Mouse (Mus musculus): ENCODE measurements at regions not wholly inside any gene's neighbourhood (a gene's known extent, or its start where the extent isn't known, plus 50 kb on each side); places are given as distances from the start of the nearest gene placed in this dataset.

DNA sequence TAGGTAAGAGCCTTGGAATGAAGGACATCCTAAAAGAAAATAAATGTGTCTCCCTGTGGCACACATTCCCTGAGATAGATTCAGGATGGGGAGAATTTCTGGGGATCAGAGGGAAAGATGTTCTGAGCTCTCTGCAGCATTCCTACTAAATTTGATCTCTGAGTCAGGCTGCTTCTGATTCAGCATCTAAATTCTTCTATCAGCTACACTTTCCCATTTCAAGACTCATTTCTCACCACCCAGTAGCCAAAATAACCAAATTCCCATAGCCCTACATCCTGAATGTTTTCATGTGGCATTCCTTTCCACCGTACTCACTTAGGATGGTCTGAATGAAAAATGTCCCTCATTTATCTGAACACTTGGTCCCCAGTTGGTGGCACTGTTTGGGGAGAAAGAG, 223.2 kb upstream of the Actbl2 start:
- no peak for DNase-seq

DNA sequence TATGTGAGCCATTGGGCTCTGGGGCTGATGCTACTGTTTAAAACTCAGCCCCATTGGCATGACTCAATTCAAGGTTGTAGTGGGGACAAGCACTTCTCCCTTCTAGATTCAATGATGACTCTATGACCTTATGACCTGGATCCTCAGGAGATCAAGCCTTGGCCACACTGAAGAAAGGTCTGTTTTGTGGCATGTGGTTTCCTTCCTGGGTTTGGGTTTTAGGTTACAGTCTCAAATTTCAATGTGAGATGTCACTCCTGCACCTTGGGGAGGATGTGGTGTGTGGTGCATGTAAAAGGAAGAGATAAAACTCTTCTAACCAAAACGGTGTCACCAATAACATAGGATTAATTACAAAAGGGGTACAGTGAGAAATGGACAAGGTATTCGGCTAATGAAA, 211.2 kb upstream of the Actbl2 start:
- DNase-seq, result no peak

DNA sequence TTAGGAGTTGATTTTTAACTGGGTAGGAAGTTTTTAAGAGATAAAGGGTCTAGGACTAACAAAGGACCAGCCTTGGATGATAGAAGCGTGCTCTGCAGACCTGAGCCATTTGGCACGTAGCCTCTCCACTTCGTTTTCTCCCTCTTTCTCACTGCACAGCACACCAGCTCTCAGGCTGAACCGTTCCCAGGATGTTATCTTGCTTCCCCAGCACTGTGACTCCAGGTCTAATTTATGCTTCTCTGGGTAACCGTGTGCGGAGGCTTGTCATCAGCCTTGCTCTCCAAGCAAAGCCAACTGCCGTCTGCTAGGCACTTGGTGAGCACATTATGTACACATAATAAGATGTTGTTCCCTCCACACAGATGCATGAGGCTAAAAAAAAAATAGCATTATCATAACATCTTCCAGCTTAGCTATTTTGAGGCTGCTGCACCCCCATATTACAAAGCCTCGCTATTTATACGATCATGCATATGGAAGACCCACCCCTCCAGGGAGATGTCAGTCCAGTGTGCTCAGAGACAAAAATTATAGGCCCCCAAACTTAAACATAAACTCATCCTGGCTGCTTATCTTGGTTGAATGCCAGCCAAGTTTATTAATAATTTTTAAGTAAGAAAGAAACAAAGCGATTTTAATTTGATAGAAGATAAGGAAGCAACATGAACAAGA, 210.3 kb upstream of the Actbl2 start:
- peak; percentile 92 for DNase-seq

DNA sequence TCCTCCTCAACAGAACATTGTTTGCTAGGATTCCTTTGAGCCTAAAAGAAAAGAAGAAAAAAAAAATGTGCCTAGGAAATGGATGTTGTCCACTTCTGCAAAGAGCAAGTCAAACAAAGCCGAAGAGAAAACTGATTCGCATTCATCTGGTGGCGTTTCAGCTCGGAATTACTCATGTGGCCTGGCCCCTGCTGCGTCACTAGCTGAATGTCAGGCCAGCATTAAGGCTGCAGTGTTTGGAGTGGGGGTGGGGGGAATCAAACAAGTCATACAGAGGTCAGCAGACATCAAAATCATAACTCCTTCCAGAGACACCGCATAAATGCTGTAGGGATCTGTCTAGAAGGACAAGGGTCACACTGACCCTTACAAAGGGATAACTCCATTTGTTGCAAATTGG, 204.7 kb upstream of the Actbl2 start:
- peak; percentile 23 for DNase-seq

DNA sequence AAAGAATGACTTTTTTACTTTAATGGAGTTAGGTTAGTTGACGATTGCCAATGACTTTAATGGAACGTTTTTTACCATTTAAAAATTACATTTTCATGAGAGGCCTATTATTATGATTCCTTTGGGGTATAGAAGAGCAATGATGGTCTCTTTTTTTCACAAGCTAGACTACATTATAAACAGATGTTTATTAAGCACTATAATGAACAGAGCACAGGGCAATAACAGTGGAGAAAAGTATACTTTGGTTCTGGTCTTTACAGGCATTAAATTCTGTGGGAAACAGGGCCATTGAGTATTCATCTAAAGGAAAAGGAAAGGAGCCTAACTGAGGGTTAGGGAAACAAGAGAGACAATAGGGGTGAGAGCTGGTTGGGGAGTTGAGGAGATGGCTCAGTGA, 199.0 kb upstream of the Actbl2 start:
- no peak for DNase-seq

DNA sequence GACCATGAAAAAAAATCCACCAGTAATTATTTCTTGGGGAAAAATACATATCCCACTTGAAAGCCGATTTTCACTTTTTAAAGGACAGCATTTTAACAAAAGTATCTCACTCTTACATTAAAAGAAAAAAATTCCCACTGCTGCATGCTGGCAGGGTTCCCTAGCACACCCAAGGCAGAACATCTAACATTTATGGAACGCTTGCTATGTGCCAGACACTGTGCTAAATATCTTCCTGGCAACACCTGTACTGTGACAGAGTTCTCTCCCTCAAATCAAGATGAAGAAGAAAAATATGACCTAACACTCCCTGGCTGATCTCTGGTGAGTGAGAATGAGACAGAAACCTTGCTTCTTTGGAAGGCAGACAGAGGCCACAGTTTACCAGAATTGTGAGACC, 167.1 kb upstream of the Actbl2 start:
- no peak for DNase-seq

DNA sequence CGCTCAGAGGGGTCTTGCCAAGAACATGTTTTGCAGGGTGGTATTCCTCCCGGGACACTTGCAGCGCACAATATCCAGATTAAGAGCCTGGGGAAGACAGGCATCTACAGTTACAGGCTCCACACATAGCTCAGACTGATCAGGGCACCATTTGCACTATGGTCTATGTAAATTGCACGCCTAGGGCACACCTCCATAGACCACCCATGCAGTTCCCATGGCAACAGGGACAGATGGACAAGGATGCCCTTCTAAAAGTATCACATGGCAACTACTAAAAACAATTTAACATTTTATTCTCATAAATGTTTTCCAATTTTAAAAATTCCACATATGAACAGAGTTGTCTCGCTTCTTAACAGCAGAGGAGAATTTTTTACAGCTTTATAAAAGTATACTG, 158.7 kb upstream of the Actbl2 start:
- DNase-seq, result peak; percentile 53

DNA sequence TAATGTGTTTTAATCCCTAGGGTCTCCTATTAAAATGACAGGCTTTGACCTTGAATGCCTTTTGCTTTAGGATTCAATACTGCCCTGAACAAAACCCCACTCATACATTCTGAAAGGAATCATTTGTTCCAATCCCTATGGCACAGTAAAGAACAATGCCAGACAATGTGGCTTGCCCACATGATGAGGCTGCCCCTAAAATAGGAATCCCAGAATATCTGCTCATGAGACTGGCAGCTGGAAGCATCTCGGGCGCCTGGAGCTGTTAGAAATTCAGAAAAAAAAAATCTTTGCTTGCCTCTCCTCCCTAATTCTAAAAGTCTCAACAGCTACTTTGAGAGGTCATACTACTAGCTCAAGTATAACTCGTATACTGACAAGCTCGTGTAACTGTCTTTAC, 157.5 kb upstream of the Actbl2 start:
- peak; percentile 37 for DNase-seq

DNA sequence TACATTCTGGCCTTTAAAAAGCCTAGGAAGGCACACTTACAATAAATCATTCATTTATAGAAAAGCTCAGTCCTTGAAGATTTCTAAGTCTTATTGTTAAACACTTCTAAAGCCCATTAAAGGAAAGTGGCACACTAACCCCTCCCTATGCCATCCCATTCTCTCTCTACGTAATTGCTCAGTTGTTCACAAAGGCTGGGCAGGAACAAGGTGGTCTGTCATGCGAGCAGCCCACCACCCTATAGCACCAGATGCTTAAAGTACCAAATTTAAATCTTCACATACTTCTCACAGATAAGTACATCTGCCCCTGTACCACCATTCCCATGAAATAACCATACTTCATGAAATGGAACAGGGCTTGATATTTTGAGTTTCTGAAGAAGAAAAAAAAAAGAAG, 156.1 kb upstream of the Actbl2 start:
- DNase-seq, result no peak

DNA sequence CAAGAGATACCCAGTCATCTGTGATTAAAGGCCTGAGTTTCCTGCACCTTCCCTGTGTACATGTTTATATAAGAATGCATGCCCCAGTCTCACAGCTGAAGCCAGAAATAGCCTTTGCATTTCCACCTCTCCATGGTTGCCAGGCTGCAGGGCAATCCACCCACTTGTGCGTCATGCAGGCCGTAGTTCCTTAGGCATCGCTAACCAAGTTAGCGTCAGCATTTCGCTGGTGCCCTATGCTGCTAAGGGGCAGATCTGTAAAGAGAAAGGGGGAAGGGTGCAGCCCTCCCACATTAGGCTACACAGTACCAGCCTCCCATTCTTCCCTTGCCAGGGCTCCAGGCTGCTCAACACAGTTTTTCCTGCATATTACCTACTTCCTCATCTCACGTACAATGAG, 155.6 kb upstream of the Actbl2 start:
- DNase-seq, result peak; percentile 42

DNA sequence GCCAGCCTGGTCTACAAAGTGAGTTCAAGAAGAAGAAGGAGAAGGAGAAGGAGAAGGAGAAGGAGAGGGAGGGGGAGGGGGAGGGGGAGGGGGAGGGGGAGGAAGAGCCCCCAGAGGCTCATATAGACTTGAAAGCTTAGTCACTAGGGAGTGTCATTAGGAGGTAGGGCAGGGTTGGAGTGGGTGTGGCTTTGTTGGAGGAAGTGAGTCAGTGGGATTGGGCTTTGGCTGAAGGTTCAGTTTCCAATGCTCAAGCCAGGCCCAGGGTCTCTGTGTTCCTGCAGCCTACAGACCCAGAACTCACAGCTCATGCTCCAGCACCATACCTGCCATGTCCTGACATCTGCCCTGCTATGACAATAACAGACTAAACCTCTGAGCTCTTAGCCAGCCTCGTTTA, 154.4 kb upstream of the Actbl2 start:
- DNase-seq, result no peak

DNA sequence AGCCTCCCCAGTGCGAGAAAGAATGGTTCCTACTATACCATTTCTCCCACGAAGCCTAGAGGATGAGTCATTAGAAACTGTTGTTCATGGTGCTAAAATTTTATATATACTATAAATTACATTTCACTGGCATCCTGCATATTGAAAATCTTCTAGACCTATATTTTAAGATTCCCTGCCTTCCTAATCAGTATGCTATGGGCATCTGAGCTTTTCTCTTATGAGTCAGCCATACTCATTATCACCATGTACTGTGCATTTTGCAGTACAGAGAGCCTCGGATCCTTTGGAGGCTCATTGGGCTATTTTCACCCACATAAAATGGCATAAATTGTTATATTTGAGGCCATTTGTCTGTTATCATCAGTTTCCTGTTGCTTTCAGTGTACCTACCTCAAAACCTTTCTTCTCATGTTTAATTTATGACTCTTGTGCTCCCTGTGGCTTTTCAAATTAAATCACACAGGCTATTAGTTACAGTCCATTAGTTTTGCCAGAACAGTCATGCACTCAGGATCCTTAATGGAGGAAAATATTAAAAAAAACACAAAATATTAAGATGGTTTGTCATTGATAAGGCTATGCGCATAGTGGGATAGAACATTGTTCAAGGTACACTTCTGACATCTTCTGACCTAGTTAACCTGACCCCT, 150.1 kb upstream of the Actbl2 start:
- no peak for DNase-seq

DNA sequence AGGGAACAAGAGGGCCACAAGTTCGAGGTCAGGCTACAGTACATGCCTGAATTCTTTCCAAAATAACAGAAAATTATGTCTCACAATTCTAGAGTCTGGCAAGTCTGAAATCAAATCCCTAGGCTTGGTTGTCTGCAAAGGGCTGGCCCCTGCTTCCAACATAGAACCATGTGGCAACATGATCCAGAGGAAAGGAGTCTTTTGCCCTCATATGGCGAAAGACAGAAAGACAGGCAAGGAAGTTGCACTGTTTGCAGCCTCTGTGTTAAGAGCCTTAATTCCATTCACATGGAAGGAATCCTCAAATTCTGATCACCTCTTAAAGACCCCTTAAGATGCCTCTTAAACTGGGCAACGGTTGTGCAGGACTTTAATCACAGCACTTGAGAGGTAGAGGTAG, 123.7 kb upstream of the Actbl2 start:
- no peak for DNase-seq

DNA sequence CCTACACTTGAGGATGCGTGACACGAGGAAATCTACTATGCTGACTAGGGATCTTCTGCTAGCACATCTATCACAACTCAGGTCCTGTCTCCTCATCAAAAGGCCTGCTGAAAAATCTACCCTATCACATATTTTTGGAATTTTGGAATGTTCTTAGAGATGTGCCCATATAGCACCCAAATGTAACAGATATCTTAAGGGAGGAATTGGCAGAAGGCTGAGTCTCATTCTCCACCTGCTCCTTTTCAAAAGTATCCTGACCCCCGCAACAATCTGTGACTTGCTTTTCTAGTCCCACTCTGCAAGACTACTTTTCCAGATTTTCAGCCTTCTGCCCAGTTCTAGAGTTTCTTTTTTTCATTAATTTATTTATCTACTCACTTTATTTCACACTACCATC, 118.4 kb upstream of the Actbl2 start:
- peak; percentile 51 for DNase-seq

DNA sequence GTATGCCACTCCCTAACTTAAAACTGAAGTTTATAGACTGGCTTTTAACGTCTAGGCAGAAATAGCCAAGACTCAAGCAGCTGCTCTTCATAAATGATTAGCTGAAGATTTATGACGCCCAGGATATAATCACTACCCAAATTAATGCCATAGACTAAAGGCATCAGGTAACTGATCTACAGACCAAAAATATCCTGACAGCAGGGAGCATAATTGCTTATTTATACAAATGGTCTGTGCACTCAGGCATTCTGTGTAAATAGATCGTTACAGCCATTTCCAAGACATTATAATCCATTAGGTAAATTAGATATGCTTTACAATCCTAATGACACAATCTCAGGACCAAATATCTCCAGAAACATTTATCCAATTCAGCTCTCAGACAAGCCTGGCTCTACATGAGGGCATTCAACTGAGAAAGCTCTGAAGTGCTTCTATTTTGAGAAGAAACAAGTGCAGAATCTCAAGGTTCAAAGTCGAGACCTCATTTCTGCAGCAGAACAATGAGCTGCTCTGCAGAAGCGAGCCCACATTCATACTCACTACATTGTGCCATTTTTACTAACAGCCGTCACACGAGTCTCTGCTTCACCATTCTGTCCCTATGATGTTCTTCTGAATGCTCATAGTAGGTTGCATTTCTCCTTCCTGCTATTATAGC, 111.9 kb upstream of the Actbl2 start:
- DNase-seq, result no peak

DNA sequence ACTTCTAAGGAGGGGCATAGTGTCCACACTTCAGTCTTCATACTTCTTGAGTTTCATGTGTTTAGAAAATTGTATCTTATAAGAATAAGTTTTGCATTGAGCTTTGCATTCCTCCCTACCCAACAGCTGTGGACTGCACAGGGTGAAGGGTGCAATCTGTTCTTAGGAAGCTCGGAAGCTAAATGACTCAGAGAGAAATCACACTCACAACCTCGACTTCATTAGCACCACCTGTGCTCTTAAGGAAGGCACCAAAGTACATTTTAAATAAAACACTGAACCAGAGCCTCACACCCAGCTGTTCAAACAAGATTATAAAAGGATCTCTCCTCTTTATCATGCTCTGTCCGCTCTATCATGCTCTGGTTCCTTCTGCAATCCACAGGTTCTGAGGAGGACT, 110.1 kb upstream of the Actbl2 start:
- peak; percentile 28 for DNase-seq

DNA sequence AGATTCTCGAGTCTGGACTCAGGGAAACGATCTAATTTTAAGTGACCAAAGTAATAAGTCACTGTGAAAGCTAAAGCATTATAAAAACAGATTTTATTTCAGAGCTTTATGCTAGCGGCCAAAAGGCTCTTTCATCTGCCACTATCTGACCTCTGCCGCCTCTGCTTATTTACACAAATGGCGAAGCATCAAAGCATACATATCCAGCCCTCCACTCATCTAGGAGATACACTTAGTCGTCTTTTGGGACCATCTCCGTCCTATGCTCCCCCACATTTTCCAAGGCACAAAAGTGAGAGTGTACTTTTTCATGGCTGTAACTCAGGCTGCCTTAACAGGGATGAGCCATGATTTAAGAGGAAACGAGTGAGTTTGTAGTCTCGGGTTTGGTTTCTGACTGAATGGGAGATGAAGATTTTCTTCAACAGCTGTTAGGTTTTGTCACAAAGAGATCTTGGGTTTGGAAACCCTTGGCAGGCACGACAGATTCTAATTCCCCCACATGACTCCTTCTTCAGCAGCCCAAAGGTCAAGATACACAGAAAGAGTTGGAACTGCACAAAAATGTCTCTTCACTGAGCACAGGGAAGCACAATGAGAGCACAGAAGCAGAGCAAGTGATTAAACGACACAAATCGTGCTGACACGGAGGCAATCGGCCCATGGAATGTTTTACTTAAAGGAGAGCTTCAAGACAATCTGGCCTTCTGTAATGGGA, 96.7 kb upstream of the Actbl2 start:
- DNase-seq, result no peak

DNA sequence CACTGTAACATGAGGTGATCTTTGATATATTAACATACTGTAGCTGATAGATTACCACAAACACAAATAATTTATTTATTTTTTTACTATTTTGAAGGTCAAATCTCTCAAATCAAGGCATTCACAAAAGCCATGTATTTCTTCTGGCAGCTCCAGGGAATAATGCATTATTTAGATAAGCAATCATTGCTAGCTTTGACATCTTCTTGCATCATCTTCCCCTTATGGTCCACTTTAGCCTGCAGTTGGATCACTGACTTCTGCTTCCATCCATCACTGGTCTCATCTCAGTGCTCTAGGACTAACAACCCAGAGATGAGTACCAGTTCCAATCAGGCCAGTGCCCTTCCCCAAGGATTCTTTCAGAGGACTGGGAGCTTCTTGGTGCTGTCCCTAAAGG, 95.3 kb upstream of the Actbl2 start:
- DNase-seq, result no peak

DNA sequence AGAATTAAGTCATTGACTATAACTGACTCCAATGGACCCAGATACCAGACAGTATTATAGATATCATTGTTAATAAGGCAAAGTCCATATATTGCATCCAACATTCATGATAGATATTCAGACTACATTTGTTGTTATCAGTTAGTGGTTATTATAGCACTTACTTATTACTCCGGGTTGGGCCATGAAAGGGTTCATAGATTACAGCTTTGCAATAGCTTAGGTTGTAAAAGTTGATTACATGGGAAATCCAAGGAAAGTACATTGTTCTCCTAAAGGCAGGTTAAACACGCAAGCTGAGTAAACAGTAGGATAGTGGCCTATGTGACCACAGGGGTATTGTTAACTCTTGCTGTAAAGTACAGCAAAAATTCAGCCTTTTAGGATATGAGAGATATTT, 89.3 kb upstream of the Actbl2 start:
- DNase-seq, result no peak

DNA sequence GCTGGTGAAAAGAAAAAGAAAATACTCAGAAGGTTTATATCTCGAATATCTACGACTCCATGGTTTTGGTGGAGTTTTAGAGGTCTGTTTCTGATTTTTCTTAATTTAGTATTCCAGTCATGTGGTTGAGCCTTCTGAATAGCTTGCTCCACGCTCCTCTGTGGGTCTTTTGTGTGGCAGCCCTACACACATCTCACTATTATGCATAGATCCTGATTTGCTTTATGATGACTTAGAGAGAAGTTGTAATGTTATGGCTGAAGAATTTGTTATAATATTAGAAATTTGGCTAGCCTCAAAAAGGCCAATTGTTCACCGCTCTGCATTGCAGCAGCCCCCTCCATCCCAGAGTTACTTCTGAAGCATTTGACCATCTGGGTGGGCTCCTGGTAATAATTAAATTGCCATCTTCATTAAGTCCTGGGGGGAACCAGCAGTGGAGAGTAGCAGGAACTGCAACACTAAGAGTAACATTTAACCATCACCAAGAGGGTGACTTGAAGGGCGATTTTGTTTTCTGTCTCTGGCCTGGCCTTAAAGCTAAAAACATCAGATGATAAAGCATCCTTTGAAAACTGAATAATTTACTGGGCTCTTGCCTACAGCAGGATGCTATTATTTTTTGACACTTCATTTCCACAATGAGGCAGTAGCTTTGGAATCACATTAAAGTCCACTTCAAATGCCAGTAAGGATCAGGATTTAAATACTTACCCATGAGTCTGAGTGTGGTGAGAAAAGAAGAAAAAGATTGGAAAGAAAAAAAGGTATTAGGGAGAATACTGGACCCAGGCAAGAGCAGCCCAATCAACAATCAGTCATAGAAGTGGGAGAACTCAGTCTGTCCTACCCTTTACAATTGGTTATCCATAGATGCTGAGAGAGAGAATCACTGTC, 84.3 kb upstream of the Actbl2 start:
- DNase-seq, result no peak

DNA sequence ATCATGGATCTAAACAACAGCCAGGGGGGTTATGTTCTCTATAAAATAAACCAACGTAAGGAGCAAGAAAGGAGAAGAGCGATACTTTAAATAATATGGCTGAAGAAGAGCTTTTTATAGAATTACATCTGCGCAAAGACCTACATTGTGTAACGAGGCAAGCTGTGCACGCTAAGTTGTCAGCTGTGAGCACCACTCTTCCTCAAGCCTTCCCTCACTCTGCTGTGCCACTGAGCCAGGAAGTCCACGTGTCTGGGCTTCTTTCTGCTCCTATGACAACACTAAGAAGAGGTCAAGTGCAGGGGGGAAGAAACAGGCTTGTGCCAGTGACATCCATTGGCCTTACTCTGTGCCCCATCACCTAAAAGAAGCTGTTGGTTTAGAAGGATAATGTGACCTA, 75.6 kb upstream of the Actbl2 start:
- peak; percentile 62 for DNase-seq

DNA sequence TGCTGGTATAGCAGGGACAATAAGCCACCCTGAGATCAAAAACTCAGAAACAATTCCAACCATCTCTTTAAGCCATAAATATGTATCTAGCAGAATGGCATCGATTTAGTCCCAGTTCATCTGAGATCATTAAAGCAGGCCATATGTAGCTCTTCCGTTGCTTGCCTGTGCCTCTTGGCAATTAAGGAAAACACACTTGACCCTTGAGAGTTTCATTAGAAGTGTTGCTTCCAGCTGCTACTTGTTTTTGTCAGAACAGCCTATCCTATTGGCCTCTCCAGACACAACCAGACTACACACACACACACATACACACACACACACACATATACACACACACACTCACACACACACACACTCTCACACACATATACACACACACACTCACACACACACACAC, 71.5 kb upstream of the Actbl2 start:
- no peak for DNase-seq

DNA sequence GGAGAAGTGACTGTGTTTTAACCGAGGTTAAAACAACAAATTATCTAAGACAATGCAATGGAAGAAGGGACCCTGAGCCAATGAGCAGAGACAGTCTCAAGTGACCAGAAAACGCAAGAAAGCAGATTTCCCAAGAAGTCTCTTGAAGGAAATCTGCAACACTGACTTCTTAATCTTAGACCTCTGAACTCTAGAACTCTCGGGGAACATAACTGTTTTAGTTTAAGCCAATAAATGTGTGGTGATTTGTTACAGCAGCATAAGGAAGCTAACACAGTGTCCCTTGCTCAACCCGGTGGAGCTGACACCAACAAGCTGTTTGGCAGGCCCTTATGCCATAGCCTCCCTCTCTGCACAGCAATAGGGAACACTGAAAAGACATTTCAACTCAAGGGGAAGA, 69.0 kb upstream of the Actbl2 start:
- no peak for DNase-seq
